Mouse (Mus musculus): ENCODE results near the gene Suclg2. TPM values are rescaled to one million over a fixed set of nuclear protein-coding genes. Genes with fewer than 3 reads are reported as not detected.

Gene Suclg2
- polyA plus RNA-seq, 1 experiment from 2014 or later: 103 TPM

- Histone ChIP-seq H3K9me3 (ENCODE audit: control insufficient read depth, low read length) (no peaks in the 10 kb centered on the region), H3K4me1 (replicated peaks; ENCODE audit: control insufficient read depth, insufficient read depth, low read length) (no peaks in the 10 kb centered on the region), H3K4me2 (ENCODE audit: low read length) (no peak overlapping the region), H3K9ac (ENCODE audit: low read length) (no peak overlapping the region), H3K27ac (ENCODE audit: low read depth) (no peak overlapping the region), H3K36me3 (ENCODE audit: control insufficient read depth, insufficient read depth, low read length) (no peaks in the 10 kb centered on the region), H3K4me3 (ENCODE audit: low read depth, low read length) (no peak overlapping the region), H3K27me3 (replicated peaks; ENCODE audit: control insufficient read depth, insufficient read depth, low read length) (no peaks in the 10 kb centered on the region)
- no peak for DNase-seq (ENCODE audit: low spot score)
- no peak for ATAC-seq (replicated peaks; ENCODE audit: low FRiP score, low TSS enrichment, low read depth)
- WGBS: 29% methylated on average over 2 of the region's 2 CpGs
These were observed 83.2 kb downstream of the Suclg2 start for GRCm38 (mm10) chr6:95635411-95635810.

DNA sequence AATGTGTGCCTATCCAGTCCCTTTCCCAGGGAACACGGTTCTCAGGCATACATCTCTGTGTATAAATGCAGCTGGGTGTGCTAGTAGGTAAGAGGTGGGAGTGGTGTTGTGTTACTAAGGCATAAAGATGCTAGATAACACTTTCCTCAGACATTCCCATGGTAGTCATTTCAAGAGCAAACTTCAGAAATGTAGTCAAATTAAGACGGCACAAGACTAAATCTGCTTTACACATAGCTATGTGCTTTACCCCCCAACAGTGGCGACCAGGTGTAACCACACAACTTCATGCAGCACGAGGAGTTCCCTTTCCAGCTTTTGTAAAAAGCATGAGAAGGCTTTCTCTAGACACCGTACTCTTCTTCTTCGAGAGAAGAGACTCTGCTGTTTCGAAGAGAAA, 89.5 kb downstream of the Suclg2 start:
- no peak for ATAC-seq (replicated peaks; ENCODE audit: low FRiP score, low TSS enrichment, low read depth)
- no peak overlapping the region for H3K4me2 ChIP-seq (ENCODE audit: low read length)
- 89% methylated on average over 7 of the region's 7 CpGs for WGBS

DNA sequence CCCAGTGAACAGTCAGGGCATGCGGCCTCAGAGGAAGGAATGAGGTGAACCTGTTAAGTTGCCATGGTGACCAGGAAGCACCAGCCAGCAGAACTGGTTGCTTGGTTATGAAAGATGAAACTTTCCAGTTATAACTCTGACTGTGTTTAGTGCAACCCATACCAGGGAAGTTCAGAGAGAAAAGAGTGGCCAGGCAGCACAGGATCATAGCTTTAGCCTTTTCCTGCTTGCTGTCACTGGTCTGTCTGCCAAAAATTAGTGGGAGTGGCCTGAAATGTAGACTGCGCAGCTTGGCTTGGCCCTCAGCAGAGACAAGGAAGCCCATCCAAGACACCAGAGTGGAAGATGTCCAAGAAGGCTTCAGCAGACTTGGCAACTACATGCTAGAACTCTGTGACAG, 96.8 kb downstream of the Suclg2 start:
- no peaks in the 10 kb centered on the region for H3K9me3 ChIP-seq (ENCODE audit: control insufficient read depth, low read length)
- 59% methylated on average over 2 of the region's 2 CpGs for WGBS
- ATAC-seq (replicated peaks; ENCODE audit: low FRiP score, low TSS enrichment, low read depth): no peak
- H3K9ac ChIP-seq (ENCODE audit: low read length): no peak overlapping the region
- H3K27ac ChIP-seq (ENCODE audit: low read depth): no peak overlapping the region
- no peak overlapping the region for H3K4me2 ChIP-seq (ENCODE audit: low read length)
- no peaks in the 10 kb centered on the region for H3K4me1 ChIP-seq (replicated peaks; ENCODE audit: control insufficient read depth, insufficient read depth, low read length)
- no peaks in the 10 kb centered on the region for H3K27me3 ChIP-seq (replicated peaks; ENCODE audit: control insufficient read depth, insufficient read depth, low read length)
- no peaks in the 10 kb centered on the region for H3K36me3 ChIP-seq (ENCODE audit: control insufficient read depth, insufficient read depth, low read length)
- no peak for DNase-seq (ENCODE audit: low spot score)
- H3K4me3 ChIP-seq (ENCODE audit: low read depth, low read length): no peak overlapping the region

More for the DNA sequence above, 89.5 kb downstream of the Suclg2 start:
- no peak overlapping the region for H3K27ac ChIP-seq (ENCODE audit: low read depth)
- no peaks in the 10 kb centered on the region for H3K36me3 ChIP-seq (ENCODE audit: control insufficient read depth, insufficient read depth, low read length)
- no peaks in the 10 kb centered on the region for H3K9me3 ChIP-seq (ENCODE audit: control insufficient read depth, low read length)
- no peak overlapping the region for H3K9ac ChIP-seq (ENCODE audit: low read length)
- H3K4me1 ChIP-seq (replicated peaks; ENCODE audit: control insufficient read depth, insufficient read depth, low read length): no peaks in the 10 kb centered on the region
- DNase-seq (ENCODE audit: low spot score): no peak
- H3K27me3 ChIP-seq (replicated peaks; ENCODE audit: control insufficient read depth, insufficient read depth, low read length): no peaks in the 10 kb centered on the region
- no peak overlapping the region for H3K4me3 ChIP-seq (ENCODE audit: low read depth, low read length)

DNA sequence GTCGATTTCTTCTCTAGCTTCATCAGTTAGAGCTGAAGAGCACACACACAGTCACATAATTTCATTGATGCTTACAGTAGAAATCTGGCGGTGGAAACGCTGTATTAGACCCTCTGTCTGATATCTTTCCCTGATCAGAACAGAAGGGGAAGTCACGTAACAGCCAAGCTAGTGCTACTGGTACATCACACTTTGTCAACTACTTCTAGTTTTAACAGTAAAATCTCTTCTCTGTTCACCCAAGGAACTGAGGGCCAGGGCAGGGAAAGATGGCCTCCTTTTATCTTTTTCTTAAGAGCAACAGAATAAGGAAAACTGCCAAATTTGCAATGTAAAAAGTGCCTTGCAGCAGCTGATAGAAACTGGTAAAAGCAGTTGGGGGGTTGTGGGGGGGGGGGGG, 97.8 kb downstream of the Suclg2 start:
- WGBS: 91% methylated on average over 4 of the region's 4 CpGs
- no peak for ATAC-seq (replicated peaks; ENCODE audit: low FRiP score, low TSS enrichment, low read depth)

GRCm38 (mm10) chr6:95619817-95620216, 98.8 kb downstream of the Suclg2 start:
- Histone ChIP-seq H3K9ac (ENCODE audit: low read length) (no peak overlapping the region), H3K4me2 (ENCODE audit: low read length) (no peak overlapping the region), H3K9me3 (ENCODE audit: control insufficient read depth, low read length) (no peaks in the 10 kb centered on the region), H3K27ac (ENCODE audit: low read depth) (no peak overlapping the region), H3K4me1 (replicated peaks; ENCODE audit: control insufficient read depth, insufficient read depth, low read length) (no peaks in the 10 kb centered on the region), H3K36me3 (ENCODE audit: control insufficient read depth, insufficient read depth, low read length) (no peaks in the 10 kb centered on the region), H3K4me3 (ENCODE audit: low read depth, low read length) (no peak overlapping the region), H3K27me3 (replicated peaks; ENCODE audit: control insufficient read depth, insufficient read depth, low read length) (no peaks in the 10 kb centered on the region)
- ATAC-seq (replicated peaks; ENCODE audit: low FRiP score, low TSS enrichment, low read depth): no peak
- DNase-seq (ENCODE audit: low spot score): no peak

More for the DNA sequence above, 97.8 kb downstream of the Suclg2 start:
- DNase-seq (ENCODE audit: low spot score): no peak
- H3K9ac ChIP-seq (ENCODE audit: low read length): no peak overlapping the region
- no peak overlapping the region for H3K4me3 ChIP-seq (ENCODE audit: low read depth, low read length)
- no peak overlapping the region for H3K27ac ChIP-seq (ENCODE audit: low read depth)
- H3K4me1 ChIP-seq (replicated peaks; ENCODE audit: control insufficient read depth, insufficient read depth, low read length): no peaks in the 10 kb centered on the region
- H3K9me3 ChIP-seq (ENCODE audit: control insufficient read depth, low read length): no peaks in the 10 kb centered on the region
- H3K4me2 ChIP-seq (ENCODE audit: low read length): no peak overlapping the region
- H3K27me3 ChIP-seq (replicated peaks; ENCODE audit: control insufficient read depth, insufficient read depth, low read length): no peaks in the 10 kb centered on the region
- H3K36me3 ChIP-seq (ENCODE audit: control insufficient read depth, insufficient read depth, low read length): no peaks in the 10 kb centered on the region

DNA sequence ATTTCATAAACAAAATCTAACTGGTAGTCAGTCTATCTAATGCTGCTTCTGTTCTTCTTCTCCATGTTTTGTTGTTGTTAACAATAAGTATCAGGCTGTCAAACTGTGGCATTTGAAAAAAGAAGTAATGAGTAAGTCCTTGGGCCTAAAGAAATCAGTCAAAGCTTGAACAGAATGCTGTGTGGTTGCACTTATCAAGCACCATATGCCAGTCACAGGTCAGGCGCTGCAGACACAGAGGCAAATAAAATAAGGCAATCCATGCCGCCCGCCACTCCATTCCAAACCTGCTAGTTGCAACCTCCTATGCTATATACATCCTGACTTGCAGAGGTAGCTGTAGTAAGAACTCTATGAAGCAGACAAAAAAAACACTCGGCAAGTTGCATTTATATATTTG, 100.2 kb downstream of the Suclg2 start:
- Histone ChIP-seq H3K9ac (ENCODE audit: low read length) (no peak overlapping the region), H3K27ac (ENCODE audit: low read depth) (no peak overlapping the region), H3K4me3 (ENCODE audit: low read depth, low read length) (no peak overlapping the region), H3K4me1 (replicated peaks; ENCODE audit: control insufficient read depth, insufficient read depth, low read length) (no peaks in the 10 kb centered on the region), H3K9me3 (ENCODE audit: control insufficient read depth, low read length) (no peaks in the 10 kb centered on the region), H3K27me3 (replicated peaks; ENCODE audit: control insufficient read depth, insufficient read depth, low read length) (no peaks in the 10 kb centered on the region), H3K36me3 (ENCODE audit: control insufficient read depth, insufficient read depth, low read length) (no peaks in the 10 kb centered on the region), H3K4me2 (ENCODE audit: low read length) (no peak overlapping the region)
- DNase-seq (ENCODE audit: low spot score) (no peak), ATAC-seq (replicated peaks; ENCODE audit: low FRiP score, low TSS enrichment, low read depth) (no peak)
- WGBS: 80% methylated on average over 4 of the region's 4 CpGs

- H3K36me3 ChIP-seq (ENCODE audit: control insufficient read depth, insufficient read depth, low read length): no peaks in the 10 kb centered on the region
- H3K4me3 ChIP-seq (ENCODE audit: low read depth, low read length): no peak overlapping the region
- ATAC-seq (replicated peaks; ENCODE audit: low FRiP score, low TSS enrichment, low read depth) (no peak), DNase-seq (ENCODE audit: low spot score) (no peak)
- no peak overlapping the region for H3K4me2 ChIP-seq (ENCODE audit: low read length)
- 81% methylated on average over 3 of the region's 3 CpGs for WGBS
- H3K27me3 ChIP-seq (replicated peaks; ENCODE audit: control insufficient read depth, insufficient read depth, low read length): no peaks in the 10 kb centered on the region
- no peaks in the 10 kb centered on the region for H3K9me3 ChIP-seq (ENCODE audit: control insufficient read depth, low read length)
- no peak overlapping the region for H3K9ac ChIP-seq (ENCODE audit: low read length)
- H3K4me1 ChIP-seq (replicated peaks; ENCODE audit: control insufficient read depth, insufficient read depth, low read length): no peaks in the 10 kb centered on the region
- no peak overlapping the region for H3K27ac ChIP-seq (ENCODE audit: low read depth)
These were observed 105.4 kb downstream of the Suclg2 start for GRCm38 (mm10) chr6:95613228-95613627.

DNA sequence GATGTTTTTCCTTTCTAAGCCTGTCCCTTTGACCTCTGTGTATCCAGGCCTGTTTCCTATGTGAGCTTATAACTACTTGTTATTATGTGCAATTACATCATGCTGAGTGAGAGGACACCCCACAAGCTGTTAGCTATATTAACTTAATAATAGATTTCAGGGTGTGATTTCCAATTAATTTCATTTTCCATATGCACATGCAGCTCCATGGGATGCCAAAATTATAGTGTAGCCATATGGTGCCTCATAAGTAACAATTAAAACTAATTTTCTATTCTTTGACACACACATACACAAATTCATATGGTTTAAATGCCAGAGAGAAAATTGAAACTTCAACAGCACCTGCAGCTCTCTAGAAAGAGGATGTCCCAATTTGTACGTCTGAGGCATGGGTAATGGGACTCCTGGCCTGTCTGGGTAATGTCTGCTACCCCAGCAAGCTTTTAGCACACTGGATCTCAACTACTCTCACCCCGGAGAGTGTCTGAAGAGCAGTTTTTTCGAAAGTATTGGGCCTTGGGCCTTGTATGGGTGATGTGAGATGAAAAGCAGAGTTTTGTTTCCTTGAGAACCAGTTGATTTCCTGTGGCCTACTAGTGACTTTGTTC, 106.1 kb downstream of the Suclg2 start:
- DNase-seq (ENCODE audit: low spot score) (no peak), ATAC-seq (replicated peaks; ENCODE audit: low FRiP score, low TSS enrichment, low read depth) (no peak)
- Histone ChIP-seq H3K4me1 (replicated peaks; ENCODE audit: control insufficient read depth, insufficient read depth, low read length) (no peaks in the 10 kb centered on the region), H3K36me3 (ENCODE audit: control insufficient read depth, insufficient read depth, low read length) (no peaks in the 10 kb centered on the region), H3K27ac (ENCODE audit: low read depth) (no peak overlapping the region), H3K4me3 (ENCODE audit: low read depth, low read length) (no peak overlapping the region), H3K9me3 (ENCODE audit: control insufficient read depth, low read length) (no peaks in the 10 kb centered on the region), H3K27me3 (replicated peaks; ENCODE audit: control insufficient read depth, insufficient read depth, low read length) (no peaks in the 10 kb centered on the region), H3K9ac (ENCODE audit: low read length) (no peak overlapping the region), H3K4me2 (ENCODE audit: low read length) (no peak overlapping the region)
- WGBS: 67% methylated on average over 3 of the region's 3 CpGs

- 84% methylated on average over 3 of the region's 3 CpGs for WGBS
These were observed 107.5 kb downstream of the Suclg2 start for GRCm38 (mm10) chr6:95611059-95611458.

More at GRCm38 (mm10) chr6:95611059-95611458, 107.5 kb downstream of the Suclg2 start:
- H3K4me2 ChIP-seq (ENCODE audit: low read length): no peak overlapping the region
- no peak overlapping the region for H3K4me3 ChIP-seq (ENCODE audit: low read depth, low read length)
- H3K27me3 ChIP-seq (replicated peaks; ENCODE audit: control insufficient read depth, insufficient read depth, low read length): no peaks in the 10 kb centered on the region
- ATAC-seq (replicated peaks; ENCODE audit: low FRiP score, low TSS enrichment, low read depth): no peak
- H3K4me1 ChIP-seq (replicated peaks; ENCODE audit: control insufficient read depth, insufficient read depth, low read length): no peaks in the 10 kb centered on the region
- H3K36me3 ChIP-seq (ENCODE audit: control insufficient read depth, insufficient read depth, low read length): no peaks in the 10 kb centered on the region
- no peak overlapping the region for H3K9ac ChIP-seq (ENCODE audit: low read length)
- DNase-seq (ENCODE audit: low spot score): no peak
- H3K9me3 ChIP-seq (ENCODE audit: control insufficient read depth, low read length): no peaks in the 10 kb centered on the region
- no peak overlapping the region for H3K27ac ChIP-seq (ENCODE audit: low read depth)

All from intestine, embryonic 14.5 days (tissue).